Mouse (Mus musculus): ENCODE measurements around the gene Neurl3. TPM values are rescaled to one million over a fixed set of nuclear protein-coding genes. Genes with fewer than 3 reads are reported as not detected.

Neurl3 gene
- total and polyA plus RNA-seq, 3 experiments, result 0.92 to 3.3 TPM; not detected in 1

DNA sequence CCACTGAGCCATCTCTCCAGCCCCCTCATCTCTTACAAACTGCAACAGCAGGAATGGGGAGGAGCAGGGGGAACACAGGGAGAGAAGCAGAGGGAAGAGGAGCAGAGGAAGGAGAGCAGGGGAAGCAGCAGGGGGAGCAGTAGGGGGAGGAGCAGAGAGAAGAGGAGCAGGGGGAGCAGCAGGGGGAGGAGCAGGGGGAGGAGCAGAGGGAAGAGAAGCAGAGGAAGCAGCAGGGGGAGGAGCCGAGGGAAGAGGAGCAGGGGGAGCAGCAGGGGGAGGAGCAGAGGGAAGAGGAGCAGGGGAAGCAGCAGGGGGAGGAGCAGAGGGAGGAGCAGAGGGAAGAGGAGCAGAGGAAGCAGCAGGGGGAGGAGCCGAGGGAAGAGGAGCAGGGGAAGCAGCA, 15.8 kb downstream of the Neurl3 start:
- H3K27me3 ChIP-seq (ENCODE audit: control insufficient read depth in 1 of 2, insufficient read depth in 2 of 2, low read length in 2 of 2), result no peaks in the 10 kb centered on the region
- no peaks in the 10 kb centered on the region for H3K79me2 ChIP-seq (ENCODE audit: control insufficient read depth, insufficient read depth, low read length, poor library complexity)
- H3K4me1 ChIP-seq (ENCODE audit: control insufficient read depth in 1 of 2, insufficient read depth in 2 of 2, low read length in 2 of 2), result peaks cover 5 to 12% of the 10 kb centered on the region in 2 experiments; a peak in 3 of 4 replicates
- DNase-seq (ENCODE audit: low read depth, low spot score), result peak; percentile 70
- H3K36me3 ChIP-seq (ENCODE audit: control insufficient read depth in 1 of 2, insufficient read depth in 2 of 2, low read length in 2 of 2), result peaks cover 0 to 7% of the 10 kb centered on the region in 2 experiments; a peak in 2 of 4 replicates
- no peak overlapping the region for H3K9ac ChIP-seq (ENCODE audit: control insufficient read depth, low read depth, low read length, poor library complexity, severe bottlenecking)
- no peak overlapping the region for H3K4me3 ChIP-seq (ENCODE audit: control insufficient read depth in 1 of 2, insufficient read depth in 1 of 2, low read depth in 2 of 2, low read length in 2 of 2)
- H3K9me3 ChIP-seq (replicated peaks; ENCODE audit: insufficient read depth, low read length), result no peaks in the 10 kb centered on the region
- no peak overlapping the region for H3K27ac ChIP-seq (ENCODE audit: control insufficient read depth, low read depth, low read length)
- no peak for TF ChIP-seq ZMIZ1 (IDR thresholded peaks at IDR 0.05; ENCODE audit: low read depth, low read length)
- no peak for TF ChIP-seq CHD1 (IDR thresholded peaks at IDR 0.05; ENCODE audit: low read depth, low read length)
- no peak for TF ChIP-seq SIN3A (IDR thresholded peaks at IDR 0.05; ENCODE audit: low read length)
- no peak for TF ChIP-seq NRF1 (IDR thresholded peaks at IDR 0.05; ENCODE audit: insufficient read depth, low read depth, low read length, poor library complexity, severe bottlenecking)
- TF ChIP-seq GABPA (IDR thresholded peaks at IDR 0.05; ENCODE audit: low read depth, low read length), result no peak
- no peak for TF ChIP-seq MYB (IDR thresholded peaks at IDR 0.05; ENCODE audit: low read depth, low read length)
- TF ChIP-seq ZNF384 (IDR thresholded peaks at IDR 0.05; ENCODE audit: low read depth, low read length), result no peak
- TF ChIP-seq EP300 (IDR thresholded peaks at IDR 0.05; ENCODE audit: low read depth in 1 of 2, low read length in 2 of 2), result no peak
- TF ChIP-seq NELFE (IDR thresholded peaks at IDR 0.05; ENCODE audit: low read depth, low read length), result no peak
- no peak for TF ChIP-seq ETS1 (IDR thresholded peaks at IDR 0.05; ENCODE audit: low read depth, low read length)
- TF ChIP-seq SMC3 (IDR thresholded peaks at IDR 0.05; ENCODE audit: low read depth, low read length), result no peak
- no peak for TF ChIP-seq CHD2 (IDR thresholded peaks at IDR 0.05; ENCODE audit: low read length)
- TF ChIP-seq ELF1 (IDR thresholded peaks at IDR 0.05; ENCODE audit: low read depth, low read length), result no peak
- no peak for TF ChIP-seq POLR2A (IDR thresholded peaks at IDR 0.05; ENCODE audit: control insufficient read depth in 1 of 2, insufficient read depth in 1 of 2, low read depth in 1 of 2, low read length in 2 of 2, poor library complexity in 1 of 2)
- TF ChIP-seq HCFC1 (IDR thresholded peaks at IDR 0.05; ENCODE audit: low read depth, low read length), result no peak
- TF ChIP-seq CTCF (IDR thresholded peaks at IDR 0.05 in 2 of 3, conservative IDR thresholded peaks at IDR 0.05 in 1 of 3; ENCODE audit: control insufficient read depth in 1 of 3, insufficient read depth in 1 of 3, low read depth in 2 of 3, low read length in 3 of 3, poor library complexity in 1 of 3, severe bottlenecking in 1 of 3), result no peak
- TF ChIP-seq ZC3H11A (IDR thresholded peaks at IDR 0.05; ENCODE audit: low read depth, low read length), result no peak

DNA sequence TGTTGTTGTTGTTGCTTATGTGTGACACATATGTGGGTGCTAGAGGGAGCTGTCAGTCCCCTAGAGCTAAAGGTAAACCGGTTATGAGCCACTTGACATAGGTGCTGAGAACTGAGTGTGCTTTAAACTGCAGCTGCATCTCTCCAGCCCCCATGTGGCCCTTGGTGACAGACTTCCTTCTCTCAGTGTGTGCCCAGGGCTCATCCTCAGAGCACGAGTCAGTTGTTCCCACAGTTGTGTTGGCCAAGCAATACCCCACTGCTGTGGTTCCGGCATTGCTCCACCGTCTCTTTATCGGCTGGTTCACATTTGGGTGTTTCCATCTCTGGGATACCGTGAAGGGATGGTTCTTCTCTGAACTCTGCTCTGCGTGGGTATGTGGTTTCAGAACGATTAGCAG, 17.2 kb downstream of the Neurl3 start:
- Histone ChIP-seq H3K36me3 (ENCODE audit: control insufficient read depth in 1 of 2, insufficient read depth in 2 of 2, low read length in 2 of 2) (peaks cover 0 to under 1% of the 10 kb centered on the region in 2 experiments; a peak in 1 of 4 replicates), H3K4me1 (ENCODE audit: control insufficient read depth in 1 of 2, insufficient read depth in 2 of 2, low read length in 2 of 2) (peaks cover 2 to 5% of the 10 kb centered on the region in 2 experiments; a peak in 2 of 4 replicates), H3K9me3 (replicated peaks; ENCODE audit: insufficient read depth, low read length) (no peaks in the 10 kb centered on the region), H3K9ac (ENCODE audit: control insufficient read depth, low read depth, low read length, poor library complexity, severe bottlenecking) (no peak overlapping the region), H3K27me3 (ENCODE audit: control insufficient read depth in 1 of 2, insufficient read depth in 2 of 2, low read length in 2 of 2) (no peaks in the 10 kb centered on the region), H3K79me2 (ENCODE audit: control insufficient read depth, insufficient read depth, low read length, poor library complexity) (no peaks in the 10 kb centered on the region), H3K27ac (ENCODE audit: control insufficient read depth, low read depth, low read length) (no peak overlapping the region), H3K4me3 (ENCODE audit: control insufficient read depth in 1 of 2, insufficient read depth in 1 of 2, low read depth in 2 of 2, low read length in 2 of 2) (no peak overlapping the region)
- no peak for TF ChIP-seq SIN3A (IDR thresholded peaks at IDR 0.05; ENCODE audit: low read length)
- TF ChIP-seq MAX (IDR thresholded peaks at IDR 0.05; ENCODE audit: low read length), result no peak
- no peak for TF ChIP-seq CHD1 (IDR thresholded peaks at IDR 0.05; ENCODE audit: low read depth, low read length)
- DNase-seq (ENCODE audit: low read depth, low spot score), result no peak

Measured in MEL (cell line).